Mouse (Mus musculus) heart, adult 2 months (tissue): ENCODE measurements around the gene Epas1. TPM values are rescaled to one million over a fixed set of nuclear protein-coding genes. Genes with fewer than 3 reads are reported as not detected.

Experiments used
- DNase-seq, 2 experiments: peaks; one replicate each; pipeline ENCODE4 v3.0.0; 2021
- H3K27ac ChIP-seq: fragments of 200-600 bp; 2 replicates; pipeline ENCODE4 v1.8.1; 2022
- H3K27me3 ChIP-seq: fragments of 200-500 bp; 2 replicates; pipeline ENCODE4 v1.6.1; 2012; ENCODE audit warnings: mild to moderate bottlenecking, low read length, inconsistent platforms, mixed read lengths; ENCODE audit not compliant: control insufficient read depth, insufficient read depth
- H3K36me3 ChIP-seq: fragments of 200-500 bp; 2 replicates; pipeline ENCODE4 v1.6.1; 2012; ENCODE audit warnings: low read length, inconsistent platforms; ENCODE audit not compliant: control insufficient read depth, insufficient read depth
- H3K4me1 ChIP-seq: fragments of 200-500 bp; 2 replicates; pipeline ENCODE4 v1.6.1; 2011; ENCODE audit warnings: low read length; ENCODE audit not compliant: control insufficient read depth, insufficient read depth
- H3K4me3 ChIP-seq: fragments of 200-600 bp; 2 replicates; pipeline ENCODE4 v1.8.1; 2022
- H3K79me2 ChIP-seq: fragments of 200-500 bp; replicated peaks from 2 replicates; pipeline ENCODE4 v1.6.1; 2012; ENCODE audit warnings: mild to moderate bottlenecking, inconsistent platforms, low read length, moderate library complexity, mixed read lengths; ENCODE audit not compliant: control insufficient read depth, insufficient read depth
- H3K9ac ChIP-seq: fragments of 200-500 bp; 2 replicates; pipeline ENCODE4 v1.6.1; 2012; ENCODE audit warnings: low read depth, mild to moderate bottlenecking, control low read depth, inconsistent platforms, low read length, mixed read lengths
- CTCF ChIP-seq: fragments of 200-600 bp; IDR thresholded peaks from 2 replicates; pipeline ENCODE4 v1.8.1; 2022; ENCODE audit warnings: antibody characterized with exemption, mild to moderate bottlenecking, moderate library complexity
- EP300 ChIP-seq: fragments of 200-500 bp; IDR thresholded peaks from 2 replicates; pipeline ENCODE4 v1.6.1; 2011; ENCODE audit warnings: low read depth, low read length, control low read depth; ENCODE audit not compliant: insufficient read depth
- POLR2A ChIP-seq: fragments of 200-500 bp; IDR thresholded peaks from 2 replicates; pipeline ENCODE4 v1.6.1; 2011; ENCODE audit warnings: mild to moderate bottlenecking, low read depth, low read length, control low read depth; ENCODE audit not compliant: insufficient read depth
- WGBS: fragments of 180-500 bp; shearing (Covaris S2); methylation state at CpG from one replicate; pipeline ENCODE4 v1.1.7; 2018; 5-methylcytosine and 5-hydroxymethylcytosine counted together
- intact Hi-C: fragments of 180-260 bp; cut with DNase I; formaldehyde crosslinking; loops from one replicate; pipeline ENCODE4 v1.15.1; 2025
- polyA plus RNA-seq: library from polyadenylated mRNA; depleted of rRNA; stranded (reverse); fragments of >200 nt; gene quantifications from 2 replicates; pipeline ENCODE4 v1.2.3, GENCODE M21; 2012
- total RNA-seq, 2 experiments: library from RNA; stranded (reverse); gene quantifications; 2 replicates each; pipeline ENCODE4 v1.2.3; 2021

Gene Epas1
- total and polyA plus RNA-seq, 3 experiments, result 119 to 277 (median 244) TPM

- 95% methylated on average over 10 of the region's 10 CpGs for WGBS
- no peak overlapping the region for H3K4me3 ChIP-seq
- no peak overlapping the region for H3K9ac ChIP-seq
- no peaks in the 10 kb centered on the region for H3K36me3 ChIP-seq
- no peaks in the 10 kb centered on the region for H3K4me1 ChIP-seq
- TF ChIP-seq CTCF, result no peak
- TF ChIP-seq POLR2A, result no peak
- TF ChIP-seq EP300, result no peak
- no peak overlapping the region for H3K27ac ChIP-seq
- no peaks in the 10 kb centered on the region for H3K27me3 ChIP-seq
- H3K79me2 ChIP-seq, result no peaks in the 10 kb centered on the region
- DNase-seq, result no peak
- intact Hi-C loops, result loop anchor here (5.0 kb wide), 2 partner anchors 73 to 337 kb away; no protein-coding TSS in a partner anchor
Observed at GRCm38 (mm10) chr17:86833945-86834344, 80.4 kb downstream of the Epas1 start.

GRCm38 (mm10) chr17:86839308-86839707 is 85.8 kb downstream of the Epas1 start:
- Histone ChIP-seq H3K27ac (no peak overlapping the region), H3K36me3 (no peaks in the 10 kb centered on the region), H3K4me1 (no peaks in the 10 kb centered on the region), H3K4me3 (no peak overlapping the region), H3K27me3 (no peaks in the 10 kb centered on the region), H3K79me2 (no peaks in the 10 kb centered on the region), H3K9ac (no peak overlapping the region)
- no peak for TF ChIP-seq EP300
- no peak for TF ChIP-seq CTCF
- no peak for TF ChIP-seq POLR2A
- DNase-seq, result no peak
- intact Hi-C loops, result no loop called here
- 84% methylated on average over 5 of the region's 5 CpGs for WGBS

- 67% methylated on average over 9 of the region's 9 CpGs for WGBS
- TF ChIP-seq EP300 (no peak), POLR2A (no peak), CTCF (no peak)
Observed at GRCm38 (mm10) chr17:86850700-86851337, 97.3 kb downstream of the Epas1 start.

GRCm38 (mm10) chr17:86851782-86852181 is 98.3 kb downstream of the Epas1 start:
- intact Hi-C loops, result no loop called here
- H3K9ac ChIP-seq, result no peak overlapping the region
- H3K4me3 ChIP-seq, result no peak overlapping the region
- H3K36me3 ChIP-seq, result no peaks in the 10 kb centered on the region
- H3K79me2 ChIP-seq, result no peaks in the 10 kb centered on the region
- WGBS, result 78% methylated on average over 2 of the region's 2 CpGs
- no peaks in the 10 kb centered on the region for H3K27me3 ChIP-seq
- DNase-seq, result no peak
- TF ChIP-seq CTCF (no peak), EP300 (no peak), POLR2A (no peak)
- H3K27ac ChIP-seq, result no peak overlapping the region
- H3K4me1 ChIP-seq, result no peaks in the 10 kb centered on the region

More at GRCm38 (mm10) chr17:86850700-86851337, 97.3 kb downstream of the Epas1 start:
- Histone ChIP-seq H3K27ac (no peak overlapping the region), H3K9ac (no peak overlapping the region), H3K4me3 (no peak overlapping the region), H3K79me2 (no peaks in the 10 kb centered on the region), H3K4me1 (no peaks in the 10 kb centered on the region), H3K36me3 (no peaks in the 10 kb centered on the region), H3K27me3 (no peaks in the 10 kb centered on the region)
- intact Hi-C loops, result no loop called here
- DNase-seq, result no peak

- Histone ChIP-seq H3K4me3 (no peak overlapping the region), H3K36me3 (no peaks in the 10 kb centered on the region), H3K79me2 (no peaks in the 10 kb centered on the region), H3K4me1 (no peaks in the 10 kb centered on the region), H3K27ac (no peak overlapping the region), H3K9ac (no peak overlapping the region), H3K27me3 (no peaks in the 10 kb centered on the region)
- intact Hi-C loops, result no loop called here
- TF ChIP-seq CTCF (no peak), POLR2A (no peak), EP300 (no peak)
- no peak for DNase-seq
- 59% methylated on average over 13 of the region's 13 CpGs for WGBS
Observed at GRCm38 (mm10) chr17:86852591-86853031, 99.1 kb downstream of the Epas1 start.

- TF ChIP-seq CTCF (no peak), POLR2A (no peak), EP300 (no peak)
- DNase-seq, result no peak
- no peaks in the 10 kb centered on the region for H3K36me3 ChIP-seq
- no peaks in the 10 kb centered on the region for H3K4me1 ChIP-seq
- no peak overlapping the region for H3K9ac ChIP-seq
- WGBS, result 90% methylated on average over 8 of the region's 8 CpGs
- H3K27me3 ChIP-seq, result no peaks in the 10 kb centered on the region
- no peak overlapping the region for H3K4me3 ChIP-seq
- intact Hi-C loops, result no loop called here
- H3K27ac ChIP-seq, result no peak overlapping the region
- H3K79me2 ChIP-seq, result no peaks in the 10 kb centered on the region
Observed at GRCm38 (mm10) chr17:86870586-86870985, 117.1 kb downstream of the Epas1 start.
